Mouse (Mus musculus) Muller cell, postnatal 12 days (primary cell): ENCODE data around the gene Oaz1.
A peak's percentile ranks its signal among the peaks of the same experiment; 100 is the strongest.
"Not testable (repeated sequence)": the region's sequence is repeated elsewhere in the genome, so short reads cannot be mapped to it uniquely, and the experiment has no call there.

Experiments used
- DNase-seq: peaks from one replicate; pipeline ENCODE4 v3.0.0-alpha.2; 2015; ENCODE audit errors: inconsistent ontology term

Gene Oaz1

GRCm38 (mm10) chr10:80802204-80802912, 24.1 kb upstream of the Oaz1 start:
- no peak for DNase-seq

GRCm38 (mm10) chr10:80802996-80803395, 23.5 kb upstream of the Oaz1 start:
- no peak for DNase-seq

- DNase-seq = no peak
These were observed 22.1 kb upstream of the Oaz1 start for GRCm38 (mm10) chr10:80804340-80804739.

DNA sequence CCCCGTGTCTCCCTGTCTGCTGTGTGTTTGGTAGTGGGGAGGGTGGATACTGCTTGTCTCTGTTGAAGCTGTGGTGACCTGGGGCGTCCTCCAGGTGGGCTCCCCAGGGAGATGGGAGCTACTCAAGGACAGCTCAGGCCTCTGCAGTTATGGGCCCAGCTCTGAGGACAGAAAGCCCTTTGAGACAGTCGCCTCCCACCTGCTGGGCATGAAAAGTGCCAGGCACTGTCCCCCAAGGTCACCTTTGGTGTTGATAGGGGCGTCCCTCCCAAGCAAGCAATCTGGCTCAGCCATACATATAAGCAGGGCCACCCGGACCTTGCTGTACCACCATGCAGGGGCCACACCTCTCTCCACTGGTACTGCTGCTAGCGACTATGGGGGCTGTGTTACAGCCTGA, 21.5 kb upstream of the Oaz1 start, which contains the start of gene Amh:
Amh (plus strand) TSS at position 328 of the 400 bp plus-strand sequence.
- no peak for DNase-seq

DNA sequence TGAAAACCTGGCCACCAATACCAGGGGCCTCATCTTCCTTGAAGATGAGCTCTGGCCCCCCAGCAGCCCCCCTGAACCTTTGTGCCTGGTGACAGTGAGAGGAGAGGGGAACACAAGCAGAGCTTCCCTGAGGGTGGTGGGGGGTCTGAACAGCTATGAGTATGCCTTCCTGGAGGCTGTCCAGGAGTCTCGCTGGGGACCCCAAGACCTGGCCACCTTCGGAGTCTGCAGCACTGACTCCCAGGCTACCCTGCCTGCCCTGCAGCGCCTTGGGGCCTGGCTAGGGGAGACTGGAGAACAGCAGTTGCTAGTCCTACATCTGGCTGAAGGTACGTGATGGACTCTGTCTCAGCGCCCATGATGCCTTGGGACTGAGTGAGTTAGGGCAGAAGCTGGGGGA, 21.1 kb upstream of the Oaz1 start:
- DNase-seq = no peak

GRCm38 (mm10) chr10:80805925-80806324, 20.5 kb upstream of the Oaz1 start:
- DNase-seq = peak; percentile 72

GRCm38 (mm10) chr10:80806341-80807056, 20.0 kb upstream of the Oaz1 start:
- no peak for DNase-seq

GRCm38 (mm10) chr10:80807057-80807627, 19.3 kb upstream of the Oaz1 start:
- peak; percentile 79 for DNase-seq

DNA sequence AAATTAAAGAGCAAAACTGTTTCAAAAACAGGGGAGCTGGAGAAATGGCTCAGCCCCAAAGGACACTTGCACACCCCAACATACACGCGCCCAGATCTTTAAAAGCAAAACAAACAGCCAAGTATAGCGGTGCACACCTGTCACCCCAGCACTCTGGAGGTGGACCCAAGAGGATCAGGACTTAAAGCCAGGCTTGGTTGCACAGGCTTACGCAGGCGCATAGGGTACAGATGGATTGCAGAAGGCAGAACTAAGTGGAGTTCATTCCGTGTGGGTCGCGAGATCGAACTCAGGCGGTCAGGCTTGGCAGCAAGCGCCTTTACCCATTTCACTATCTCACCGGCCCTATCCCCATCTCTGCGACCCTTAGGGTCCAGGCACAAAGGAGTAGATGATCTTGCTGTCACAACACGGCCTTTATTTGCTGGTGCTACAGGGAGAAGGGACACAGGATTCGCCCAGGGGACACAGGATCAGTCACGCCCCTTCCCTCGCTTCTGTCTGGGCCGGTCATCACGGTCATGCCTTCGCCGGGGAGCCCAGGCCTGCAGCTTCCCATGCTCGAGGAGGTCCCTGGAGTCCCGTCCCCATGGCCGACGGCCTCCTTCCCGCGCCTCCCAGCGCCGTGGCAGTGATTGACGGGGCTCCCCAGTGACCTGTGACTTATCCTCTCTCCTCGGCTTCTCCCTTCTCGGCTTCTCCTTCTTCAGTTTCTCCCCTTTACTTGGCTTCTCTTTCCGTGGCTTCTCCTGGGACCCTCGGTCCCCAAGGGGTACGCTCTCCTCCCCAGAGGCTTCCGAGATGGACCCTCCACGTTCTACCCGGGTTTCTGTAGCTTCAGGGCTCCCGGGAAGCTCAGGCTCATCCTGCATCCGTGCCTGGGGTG, 18.1 kb upstream of the Oaz1 start:
- no peak for DNase-seq

GRCm38 (mm10) chr10:80808985-80809632, 17.3 kb upstream of the Oaz1 start:
- DNase-seq = no peak

DNA sequence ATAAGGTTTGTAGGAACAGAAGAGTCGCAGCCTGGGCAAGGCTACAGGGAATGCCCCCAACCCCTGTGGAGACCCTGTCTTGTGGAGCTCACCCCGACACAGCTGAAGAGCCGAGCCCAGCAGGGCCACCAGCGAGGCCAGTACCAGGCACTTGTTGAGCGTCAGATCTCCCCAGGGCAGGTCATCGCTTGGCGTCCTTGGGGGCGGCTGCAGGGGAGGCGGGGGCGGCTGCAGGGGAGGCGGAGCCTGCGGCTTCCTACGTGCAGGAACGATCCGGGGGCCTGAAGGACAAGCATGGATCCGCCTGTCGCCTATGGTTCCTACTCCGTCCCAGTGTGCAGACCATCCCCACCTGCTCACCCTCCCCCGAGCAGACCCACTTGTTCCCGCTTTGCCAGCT, 16.4 kb upstream of the Oaz1 start:
- DNase-seq = no peak

DNA sequence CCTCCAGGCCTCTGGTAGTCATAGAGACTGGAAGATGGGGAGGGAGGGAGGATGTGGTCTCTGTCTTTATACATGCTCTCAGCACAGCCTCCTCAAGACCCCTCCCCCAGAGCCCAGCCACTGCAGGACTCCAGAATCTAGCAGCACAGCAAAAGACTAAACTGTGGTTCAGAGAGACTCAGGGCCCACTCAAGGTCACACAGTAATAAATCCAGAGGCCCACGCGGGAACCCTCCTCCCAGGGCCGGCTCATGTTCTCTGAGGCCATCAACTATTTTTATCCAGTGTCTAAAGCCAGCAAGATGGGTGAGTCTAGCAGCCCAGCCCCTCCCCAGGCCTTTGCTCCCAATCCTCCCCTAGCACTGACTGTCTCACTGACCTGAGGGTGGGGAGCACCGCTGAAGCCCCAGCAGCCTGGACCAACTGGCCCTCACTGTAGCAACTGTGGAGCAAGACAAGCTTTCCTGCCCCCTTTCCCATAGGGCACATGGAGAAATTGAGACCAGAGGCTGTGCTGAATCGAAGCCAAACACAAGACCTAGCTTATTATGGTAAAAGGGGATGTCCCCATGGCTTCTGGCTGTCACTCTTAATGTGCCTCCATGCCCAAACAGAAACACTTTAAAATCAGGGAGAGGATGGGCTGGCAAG, 13.9 kb upstream of the Oaz1 start:
- no peak for DNase-seq

DNA sequence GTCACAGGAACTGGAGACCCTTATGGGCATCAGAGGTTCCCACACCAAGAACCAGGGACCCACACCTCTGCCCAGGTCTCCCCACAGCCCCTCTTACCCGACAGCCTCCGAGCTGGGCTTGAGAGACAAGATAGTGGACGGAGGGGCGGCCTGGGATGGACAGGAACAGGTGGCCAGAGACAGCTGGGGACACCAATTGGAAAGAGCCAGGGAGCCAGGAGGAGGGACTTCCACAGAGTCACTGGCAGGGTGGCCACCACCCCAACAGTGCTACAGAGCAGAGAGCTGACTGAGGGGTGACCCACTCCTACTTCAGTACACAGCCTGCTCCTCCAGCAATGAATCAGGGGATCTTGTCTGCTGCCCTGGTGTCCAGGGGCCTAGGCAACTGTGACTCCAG, 13.1 kb upstream of the Oaz1 start, which contains the start of gene Jsrp1:
Jsrp1 (minus strand) TSS at position 133 of the 400 bp plus-strand sequence.
- no peak for DNase-seq

- no peak for DNase-seq
These were observed 11.7 kb upstream of the Oaz1 start for GRCm38 (mm10) chr10:80814800-80815199.

- DNase-seq = not testable (repeated sequence)
These were observed 10.2 kb upstream of the Oaz1 start for GRCm38 (mm10) chr10:80816303-80816702.

DNA sequence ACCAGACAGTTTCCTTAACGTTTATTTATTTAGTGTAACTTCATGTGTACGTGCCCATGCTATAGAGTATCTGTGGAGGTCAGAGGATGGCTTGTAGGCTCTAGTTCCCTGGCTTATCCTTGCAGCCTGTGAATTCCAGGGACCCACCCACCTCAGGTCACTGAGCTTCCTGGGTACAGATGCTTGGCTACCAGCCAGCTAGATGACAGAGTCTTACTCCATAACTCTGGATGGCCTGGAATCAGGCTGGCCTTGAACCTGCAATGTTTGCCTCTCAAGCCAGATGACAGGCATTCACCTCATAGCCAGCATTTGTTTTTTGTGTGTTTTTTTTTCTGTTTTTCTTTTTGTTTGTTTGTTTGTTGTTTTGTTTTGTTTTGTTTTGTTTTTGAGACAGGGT, 9.3 kb upstream of the Oaz1 start:
- DNase-seq = no peak

DNA sequence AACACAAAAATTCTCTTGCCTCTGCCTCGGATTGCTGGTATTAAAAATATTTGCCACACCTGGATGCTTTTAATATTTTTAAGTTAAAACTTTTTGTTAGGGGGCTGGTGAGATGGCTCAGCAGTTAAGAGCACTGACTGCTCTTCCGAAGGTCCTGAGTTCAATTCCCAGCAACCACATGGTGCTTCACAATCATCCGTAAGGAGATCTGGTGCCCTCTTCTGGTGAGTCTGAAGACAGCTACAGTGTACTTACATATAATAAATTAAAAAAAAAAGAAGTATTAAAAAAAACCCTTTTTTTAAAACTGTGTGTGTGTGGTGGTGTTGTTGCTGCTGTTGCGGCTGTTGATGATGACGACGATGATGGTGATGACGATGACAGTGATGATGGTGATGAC, 8.5 kb upstream of the Oaz1 start:
- not testable (repeated sequence) for DNase-seq

DNA sequence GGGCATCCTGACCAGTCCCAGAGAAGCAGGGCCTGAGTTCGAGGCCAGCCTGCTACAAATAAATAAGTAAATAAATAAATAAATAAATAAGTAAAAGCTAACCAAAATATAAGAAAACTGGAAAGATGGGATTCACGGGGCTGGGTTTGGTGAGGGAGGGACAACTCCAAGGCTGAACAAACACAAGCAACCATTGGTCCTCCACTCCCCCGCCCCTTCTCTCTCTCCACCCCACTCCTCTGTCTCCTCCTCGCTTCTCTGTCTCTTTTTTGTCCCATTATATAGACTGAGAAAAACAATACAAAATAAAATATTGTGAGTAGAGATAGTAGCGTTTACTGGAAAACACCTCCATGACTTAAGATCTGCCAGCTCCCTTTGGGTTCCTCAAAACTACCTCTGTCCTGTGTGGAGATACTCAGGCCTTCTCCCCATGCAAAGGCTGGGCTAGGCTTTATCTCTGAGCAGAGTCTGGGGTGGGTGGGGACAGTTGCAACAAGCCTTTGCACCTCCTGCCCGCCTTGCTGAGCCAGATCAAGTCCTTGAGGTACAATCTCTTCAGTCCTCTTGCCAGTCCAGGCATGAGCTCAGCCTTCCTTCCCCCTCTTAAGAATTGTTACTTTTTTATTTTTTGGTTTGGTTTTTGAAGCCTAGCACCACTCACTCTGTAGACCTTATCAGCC, 7.7 kb upstream of the Oaz1 start:
- DNase-seq = no peak

GRCm38 (mm10) chr10:80819406-80819805, 7.0 kb upstream of the Oaz1 start:
- DNase-seq = no peak

GRCm38 (mm10) chr10:80821991-80822390, 4.5 kb upstream of the Oaz1 start:
- DNase-seq = no peak
